Mouse (Mus musculus) c-Kit-positive CD71-positive TER-119-negative erythroid progenitor cells, embryonic 14.5 days (primary cell): ENCODE measurements around the gene Gm20388.

Source experiments
- DNase-seq: peaks from one replicate; pipeline ENCODE4 v3.0.0-alpha.2; 2013; ENCODE audit warnings: low read depth

Gene Gm20388

GRCm38 (mm10) chr8:121842064-121842955, 1931.7 kb downstream of the Gm20388 start:
- DNase-seq: no peak

DNA sequence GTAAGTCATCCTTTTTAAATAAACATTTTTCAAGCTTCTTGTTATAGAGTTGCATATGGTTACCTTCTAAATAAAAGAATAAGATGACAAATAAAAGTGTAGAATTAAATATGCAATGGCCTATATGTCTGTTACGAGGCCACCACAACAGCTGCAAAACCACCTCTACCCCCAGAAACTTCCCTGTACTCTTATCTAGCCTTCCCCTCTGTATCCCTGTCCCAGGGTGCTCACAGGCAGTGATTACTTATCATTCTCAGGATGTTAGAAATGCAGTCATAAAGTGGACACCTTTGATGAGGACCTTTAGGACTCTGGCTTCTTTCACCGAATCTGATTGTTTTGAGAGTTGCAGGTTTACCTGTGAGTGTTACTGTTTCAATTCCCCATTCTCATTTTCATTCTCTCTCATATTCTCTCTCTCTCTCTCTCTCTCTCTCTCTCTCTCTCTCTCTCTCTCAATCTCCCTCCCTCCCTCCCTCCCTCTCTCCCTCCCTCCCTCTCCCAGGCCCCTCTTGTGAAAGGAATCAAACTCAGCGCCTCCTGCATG, 1932.6 kb downstream of the Gm20388 start:
- no peak for DNase-seq

- no peak for DNase-seq
Observed at GRCm38 (mm10) chr8:121844765-121845164, 1934.1 kb downstream of the Gm20388 start.

DNA sequence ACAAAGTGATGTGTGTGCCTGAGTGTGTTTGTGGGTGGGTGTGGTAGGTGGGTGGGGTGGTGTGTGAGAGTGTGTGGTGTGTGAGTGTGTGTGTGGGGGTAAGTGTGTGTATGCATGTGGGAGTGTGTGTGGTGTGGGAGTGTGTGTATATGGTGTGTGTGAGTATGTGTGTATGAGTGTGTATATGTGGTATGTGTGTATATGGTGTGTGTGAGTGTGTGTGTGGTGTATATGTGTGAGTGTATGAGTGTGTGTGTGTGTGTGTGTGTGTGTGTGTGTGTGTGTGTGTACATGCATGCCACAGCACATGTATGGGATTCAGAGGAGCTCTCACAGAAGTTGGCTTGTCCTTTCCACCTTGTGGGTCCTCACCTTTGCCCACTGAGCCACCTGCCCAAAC, 1936.2 kb downstream of the Gm20388 start:
- DNase-seq: no peak

DNA sequence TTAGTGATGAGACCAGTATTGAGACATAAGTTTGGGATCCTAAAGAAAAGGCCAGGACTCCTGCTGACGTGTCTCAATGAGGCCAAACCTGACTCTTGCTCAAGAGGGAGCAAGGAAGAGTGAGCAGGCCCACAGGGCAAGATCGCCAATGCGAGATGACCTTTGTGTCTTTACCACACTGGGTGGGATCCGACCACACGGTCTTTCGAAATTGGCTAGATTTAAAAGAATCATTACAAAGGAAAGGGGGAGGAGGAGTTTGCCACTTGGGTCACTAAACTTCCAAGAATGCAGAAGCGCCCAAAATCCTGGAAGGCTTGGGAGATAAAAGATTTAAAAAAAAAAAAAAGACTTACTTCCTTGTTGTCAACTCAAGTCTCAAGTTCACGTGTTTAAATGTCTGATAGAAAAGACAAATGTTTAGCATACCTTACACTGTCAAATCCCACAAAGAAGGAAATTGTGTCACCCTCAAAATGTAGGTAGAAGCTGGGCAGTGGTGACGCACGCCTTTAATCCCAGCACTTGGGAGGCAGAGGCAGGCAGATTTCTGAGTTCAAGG, 1936.7 kb downstream of the Gm20388 start:
- no peak for DNase-seq

DNA sequence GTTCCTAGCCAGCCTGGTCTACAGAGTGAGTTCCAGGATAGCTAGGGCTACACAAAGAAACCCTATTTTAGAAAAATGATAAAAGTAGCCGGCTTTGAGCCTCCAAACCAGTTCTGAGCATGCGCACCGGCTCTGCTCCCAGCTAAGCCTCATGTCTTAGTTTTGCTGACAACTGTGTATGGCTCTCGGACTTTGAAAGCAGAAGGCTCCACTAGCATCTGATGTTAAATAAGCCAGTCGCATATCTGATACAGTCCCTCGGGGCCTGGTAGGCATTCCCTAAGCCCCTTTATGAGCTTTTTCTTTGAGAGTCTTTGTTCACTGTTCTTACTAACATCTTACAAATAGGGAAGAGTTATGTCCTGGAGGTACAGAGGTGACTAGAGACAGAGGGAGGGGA, 1937.3 kb downstream of the Gm20388 start:
- DNase-seq: no peak

GRCm38 (mm10) chr8:121848495-121848894, 1937.9 kb downstream of the Gm20388 start:
- no peak for DNase-seq

DNA sequence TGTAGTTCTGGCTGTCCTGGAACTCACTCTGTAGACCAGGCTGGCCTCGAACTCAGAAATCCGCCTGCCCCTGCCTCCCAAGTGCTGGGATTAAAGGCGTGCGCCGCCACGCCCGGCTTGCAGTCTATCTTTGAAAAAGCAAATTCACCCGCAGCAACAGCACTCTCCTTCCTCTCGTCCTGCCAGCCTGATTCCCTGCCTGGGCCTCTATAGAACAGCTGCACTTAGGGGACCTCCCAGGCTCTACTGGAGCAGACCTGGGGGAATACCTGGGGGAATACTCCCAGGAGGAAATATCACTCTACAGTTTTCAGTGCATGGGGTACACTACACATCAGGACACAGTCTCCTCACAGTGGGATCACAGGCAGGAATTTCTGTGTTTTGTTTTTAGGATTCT, 1938.7 kb downstream of the Gm20388 start:
- DNase-seq: no peak

- peak; percentile 77 for DNase-seq
Observed at GRCm38 (mm10) chr8:121850018-121850417, 1939.4 kb downstream of the Gm20388 start.

GRCm38 (mm10) chr8:121850436-121850820, 1939.8 kb downstream of the Gm20388 start:
- DNase-seq: no peak

GRCm38 (mm10) chr8:121850821-121851470, 1940.3 kb downstream of the Gm20388 start:
- peak; percentile 97 for DNase-seq

DNA sequence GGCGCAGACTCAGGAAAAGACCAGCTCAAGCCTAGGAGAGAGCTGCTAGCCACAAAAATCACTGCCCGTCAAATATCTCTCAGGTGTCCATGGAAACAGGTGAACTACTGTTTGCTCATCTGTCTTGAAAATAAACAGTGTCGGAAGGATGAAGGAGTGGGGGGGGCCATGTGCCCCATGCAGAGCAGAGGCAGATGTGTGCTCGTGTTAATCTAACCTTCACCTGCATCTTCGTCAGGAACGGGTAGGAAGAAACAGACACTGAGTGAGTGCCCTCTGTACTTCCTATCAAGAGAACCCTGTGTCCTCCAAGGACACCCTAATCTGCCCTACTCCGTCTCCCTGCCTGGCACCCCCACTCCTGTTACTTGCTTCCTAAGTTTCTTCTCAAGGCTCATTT, 1941.1 kb downstream of the Gm20388 start:
- DNase-seq: no peak

DNA sequence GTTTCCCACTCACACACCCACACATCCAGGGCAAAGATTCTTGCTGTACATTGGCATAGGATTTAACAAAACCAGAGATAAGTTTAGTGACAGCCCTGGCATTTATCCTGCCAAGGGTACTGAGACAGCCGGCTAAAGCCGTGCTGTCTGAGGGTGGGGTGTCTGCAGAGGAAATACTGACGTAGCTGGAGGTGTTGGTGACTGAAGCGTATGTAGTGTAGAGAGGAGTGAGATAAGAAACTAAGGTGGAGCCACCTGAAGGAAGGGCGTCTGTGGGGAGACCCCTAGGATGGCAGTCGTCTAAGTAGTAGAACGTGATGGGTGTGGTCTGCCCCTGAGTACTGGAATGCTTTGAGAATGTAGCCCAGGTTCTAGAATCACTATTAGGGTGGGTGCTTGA, 1941.8 kb downstream of the Gm20388 start:
- DNase-seq: no peak

GRCm38 (mm10) chr8:121853586-121853985, 1942.9 kb downstream of the Gm20388 start:
- no peak for DNase-seq

GRCm38 (mm10) chr8:121856071-121856746, 1945.6 kb downstream of the Gm20388 start:
- DNase-seq: no peak

DNA sequence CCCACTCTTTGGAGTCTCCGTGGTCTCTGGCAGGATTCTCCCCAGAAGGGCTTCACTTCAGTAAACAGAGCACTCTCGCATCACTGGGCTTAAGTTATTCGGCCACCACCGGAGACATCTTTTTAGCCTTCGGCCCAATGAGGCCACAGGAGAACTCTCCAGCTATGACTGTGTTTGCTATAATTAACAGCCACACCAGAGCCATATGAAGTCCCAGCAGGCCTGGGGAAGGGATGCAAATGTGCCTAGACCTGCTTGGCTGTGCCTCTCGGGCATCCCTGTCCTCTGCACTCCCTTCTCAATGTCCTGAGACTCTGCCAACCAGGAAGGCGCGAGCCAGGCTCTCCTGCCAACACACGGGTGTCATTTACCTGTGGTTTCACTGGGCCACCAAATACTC, 1946.7 kb downstream of the Gm20388 start:
- no peak for DNase-seq

GRCm38 (mm10) chr8:121857747-121858146, 1947.1 kb downstream of the Gm20388 start:
- DNase-seq: no peak

DNA sequence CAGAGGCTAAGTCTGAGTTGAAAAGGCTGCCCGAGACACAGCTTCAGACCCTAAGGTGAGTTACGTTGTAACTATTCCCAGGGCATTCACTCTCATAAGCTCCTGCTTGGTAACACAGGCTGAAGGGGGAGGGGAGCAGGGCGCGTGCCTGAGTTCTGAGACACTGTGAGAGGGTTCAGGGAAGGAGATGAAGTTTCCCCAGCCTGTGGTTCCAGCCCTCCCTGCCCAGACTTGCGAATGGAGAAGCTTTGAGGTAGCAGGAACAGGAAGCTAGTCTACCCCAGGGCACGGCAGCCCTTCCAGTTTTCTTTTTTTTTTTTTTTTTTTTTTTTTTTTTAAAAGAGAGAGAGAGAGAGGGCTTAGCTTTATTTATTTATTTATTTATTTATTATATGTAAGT, 1950.6 kb downstream of the Gm20388 start:
- no peak for DNase-seq

DNA sequence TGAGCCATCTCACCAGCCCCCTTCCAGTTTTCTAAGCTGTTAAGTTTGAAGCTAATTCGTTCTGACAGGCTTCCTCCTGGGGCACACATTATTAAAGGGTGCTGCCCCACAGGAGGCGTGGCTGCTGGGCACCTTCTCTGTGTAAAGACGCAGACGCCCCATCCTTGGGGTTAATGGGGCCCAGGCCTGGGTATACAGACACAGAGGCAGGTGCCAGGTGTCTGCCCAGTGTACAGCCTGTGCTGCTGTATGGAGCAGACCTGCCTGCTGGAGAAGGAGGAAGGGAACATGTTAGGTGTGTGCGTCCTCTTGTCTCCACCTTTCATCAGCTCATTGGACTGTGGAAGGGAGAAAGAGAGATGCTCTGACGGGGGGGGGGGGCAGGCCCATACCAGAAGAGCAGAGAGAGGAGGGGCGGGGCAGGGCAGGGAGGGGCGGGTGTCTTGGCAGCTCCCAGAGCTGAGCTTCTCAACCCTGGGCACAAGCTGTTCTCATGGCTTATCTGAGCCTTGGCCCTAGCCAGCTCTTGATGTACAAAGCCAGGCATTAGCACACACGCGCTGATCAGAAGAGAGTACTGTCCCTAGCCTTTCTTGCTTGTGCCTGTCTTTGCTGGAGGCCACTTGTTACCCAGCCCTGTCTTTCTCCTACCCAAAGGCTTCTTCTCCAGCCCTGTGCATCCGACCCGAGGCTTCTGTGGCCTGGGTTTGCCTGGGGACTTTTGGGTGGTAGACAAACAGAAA, 1951.3 kb downstream of the Gm20388 start:
- DNase-seq: peak; percentile 62

DNA sequence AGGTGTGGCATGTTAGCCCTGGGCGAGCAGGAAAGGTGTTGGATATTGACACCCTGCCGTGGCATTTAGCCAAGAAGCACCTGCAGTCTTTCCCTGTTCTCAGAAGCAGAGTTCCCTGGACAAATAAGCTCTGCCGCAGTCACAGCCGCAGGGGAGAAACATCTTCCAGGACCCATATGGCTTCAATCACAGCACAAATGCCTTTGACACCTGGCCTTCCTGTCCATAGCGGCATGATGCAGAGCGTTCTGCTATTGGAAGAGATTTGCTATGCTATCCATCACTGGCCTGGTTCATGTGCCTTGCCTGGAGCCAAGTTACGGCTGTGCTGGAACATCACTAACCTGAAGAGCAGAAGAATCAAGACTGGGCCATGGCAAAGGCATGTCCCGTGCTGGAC, 1954.7 kb downstream of the Gm20388 start:
- DNase-seq: no peak

DNA sequence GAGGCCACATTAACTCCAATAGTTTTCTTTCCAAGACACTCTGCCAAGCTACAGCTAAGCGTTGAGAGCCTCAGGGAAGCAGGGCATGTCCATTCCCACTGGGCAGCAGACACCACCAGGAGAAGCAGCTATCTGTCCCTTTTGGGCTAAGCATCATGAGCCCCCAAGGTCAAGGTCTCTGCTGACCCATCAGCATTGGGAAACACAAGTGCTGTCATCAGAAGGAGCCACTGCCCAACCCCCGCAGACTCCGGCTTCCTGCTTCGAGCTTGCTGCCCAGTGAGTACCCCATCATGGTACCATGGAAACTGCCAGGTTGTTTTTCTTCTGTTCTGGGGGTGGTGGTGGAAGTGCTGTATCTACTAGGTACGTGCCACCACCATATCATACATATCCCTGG, 1957.6 kb downstream of the Gm20388 start:
- DNase-seq: no peak

- DNase-seq: no peak
Observed at GRCm38 (mm10) chr8:121868896-121869295, 1958.3 kb downstream of the Gm20388 start.
